Mouse (Mus musculus) hematopoietic multipotent progenitor cell, adult 10-12 weeks (in vitro differentiated cells): Measurements from ENCODE around the gene Olfr1183. TPM values are rescaled to one million over a fixed set of nuclear protein-coding genes. Genes with fewer than 3 reads are reported as not detected.

Experiments
- polyA plus RNA-seq: library from polyadenylated mRNA; stranded (reverse); fragments of >175 nt; gene quantifications from 2 replicates; pipeline ENCODE4 v1.2.3, GENCODE M21; 2012; ENCODE audit warnings: low replicate concordance

Olfr1183 gene
- not detected in 2 replicates for polyA plus RNA-seq

DNA sequence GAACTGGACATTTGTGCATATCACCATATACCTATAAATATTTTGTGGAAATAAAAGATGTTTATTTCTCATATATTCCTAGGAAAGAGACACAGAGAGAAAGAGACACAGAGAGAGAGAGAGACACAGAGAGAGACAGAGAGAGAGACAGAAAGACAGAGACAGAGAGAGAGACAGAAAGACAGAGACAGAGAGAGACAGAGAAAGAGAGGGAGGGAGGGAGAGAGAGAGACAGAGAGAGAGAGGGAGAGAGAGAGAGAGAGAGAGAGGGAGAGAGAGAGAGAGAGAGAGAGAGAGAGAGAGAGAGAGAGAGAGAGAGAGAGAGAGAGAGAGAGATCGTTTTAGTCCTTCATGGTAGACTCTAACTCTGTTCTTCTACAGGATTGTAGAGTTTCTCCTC is at the start of gene Olfr1183:
Gene Olfr1183, plus strand, starts transcription at position 301 of the 400 bp plus-strand sequence.

DNA sequence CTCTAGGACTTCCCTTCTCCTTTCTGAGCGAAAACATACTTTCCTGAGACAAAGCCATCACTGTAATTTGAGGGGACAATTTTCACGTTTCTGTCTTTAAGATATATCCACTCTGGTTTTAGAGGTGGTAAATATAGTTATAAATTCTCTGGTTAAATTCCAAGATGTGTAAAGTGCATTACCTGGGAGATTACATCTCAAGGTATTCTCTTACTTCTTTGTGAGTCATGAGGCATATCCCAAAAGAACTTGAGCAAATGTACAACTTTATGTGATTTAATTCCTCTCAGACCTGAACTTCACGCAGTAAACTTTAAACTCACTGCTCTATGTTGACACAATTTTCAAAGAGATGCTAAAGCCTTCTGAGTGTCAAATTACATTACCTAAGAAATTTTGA is 48.3 kb upstream of the Olfr1183 start, which contains the start of gene Olfr1179:
Gene Olfr1179, minus strand, starts transcription at position 101 of the 400 bp plus-strand sequence.

GRCm38 (mm10) chr2:88419051-88419450 is 35.6 kb upstream of the Olfr1183 start, which contains the start of gene Olfr1180:
Gene Olfr1180 (minus strand): TSS chr2:88419151.

GRCm38 (mm10) chr2:88426071-88426470 is 28.6 kb upstream of the Olfr1183 start, which contains the start of gene Olfr1181:
Gene Olfr1181 (minus strand): TSS chr2:88426171.

DNA sequence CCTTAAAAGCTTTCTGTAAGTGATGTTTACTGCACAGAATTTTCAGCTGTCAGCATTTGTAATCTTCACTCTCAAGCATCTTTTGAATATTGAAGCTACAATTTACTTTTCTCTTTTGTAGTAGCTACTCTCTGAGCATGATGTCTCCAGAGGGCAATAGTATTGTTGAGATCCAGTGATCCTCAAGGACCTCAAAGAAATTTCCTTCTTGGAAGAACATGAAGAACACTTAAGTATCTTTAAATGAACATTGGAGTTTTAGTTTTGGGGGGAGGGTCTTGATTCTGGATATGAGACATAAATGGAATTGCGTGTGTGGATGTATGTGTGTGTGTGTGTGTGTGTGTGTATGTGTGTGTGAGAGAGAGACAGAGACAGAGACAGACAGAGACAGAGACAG is 5.6 kb upstream of the Olfr1183 start, which contains the start of gene Gm13757:
Gene Gm13757, minus strand, starts transcription at position 101 of the 400 bp plus-strand sequence.

DNA sequence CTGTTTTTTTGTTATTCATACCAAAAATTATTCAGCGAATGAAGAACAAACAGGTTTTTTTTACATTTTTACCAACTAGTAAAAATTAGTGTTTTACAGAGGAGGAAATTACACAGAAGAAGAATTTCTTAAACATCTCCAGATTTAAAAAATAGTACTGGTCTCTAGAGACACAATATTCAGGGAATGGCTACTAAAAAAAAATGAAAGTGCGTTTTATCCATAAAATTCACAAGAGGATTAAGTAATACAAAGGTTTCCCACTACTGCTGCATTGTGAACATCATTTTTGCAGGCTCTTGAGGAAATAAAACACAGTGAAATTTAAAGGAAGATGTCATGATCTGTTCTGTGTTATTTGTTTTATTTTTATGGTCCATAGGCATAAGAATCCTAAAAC is 28.6 kb downstream of the Olfr1183 start, which contains the start of gene Olfr1184:
Gene Olfr1184, plus strand, starts transcription at position 301 of the 400 bp plus-strand sequence.

GRCm38 (mm10) chr2:88493020-88493419 is 38.4 kb downstream of the Olfr1183 start, which contains the start of gene Olfr1185-ps1:
Gene Olfr1185-ps1 (plus strand): TSS chr2:88493320.

GRCm38 (mm10) chr2:88518251-88518650 is 63.6 kb downstream of the Olfr1183 start, which contains the start of gene Olfr1186:
Gene Olfr1186 (plus strand): TSS chr2:88518551.

Other genes with a start within 250 kb of the Olfr1183 start
- not detected in 2 replicates for gene Olfr1170, start 226.5 kb upstream of the Olfr1183 start, polyA plus RNA-seq
- gene Olfr1173, start 175.0 kb upstream of the Olfr1183 start, polyA plus RNA-seq, result not detected in 2 replicates
- not detected in 2 replicates for gene Olfr1174-ps, start 139.7 kb upstream of the Olfr1183 start, polyA plus RNA-seq
- gene Olfr1175-ps, start 127.7 kb upstream of the Olfr1183 start, polyA plus RNA-seq, result not detected in 2 replicates
- gene Olfr1176, start 118.1 kb upstream of the Olfr1183 start, polyA plus RNA-seq, result not detected in 2 replicates
- gene Olfr1177-ps, start 108.4 kb upstream of the Olfr1183 start, polyA plus RNA-seq, result not detected in 2 replicates
- not detected in 2 replicates for gene Olfr1178, start 67.8 kb upstream of the Olfr1183 start, polyA plus RNA-seq
- gene Olfr1179, start 48.4 kb upstream of the Olfr1183 start, polyA plus RNA-seq, result not detected in 2 replicates
- gene Olfr1180, start 35.7 kb upstream of the Olfr1183 start, polyA plus RNA-seq, result not detected in 2 replicates
- gene Olfr1181, start 28.7 kb upstream of the Olfr1183 start, polyA plus RNA-seq, result not detected in 2 replicates
- gene Gm13757, start 5.7 kb upstream of the Olfr1183 start, polyA plus RNA-seq, result not detected in 2 replicates
- not detected in 2 replicates for gene Olfr1184, start 28.7 kb downstream of the Olfr1183 start, polyA plus RNA-seq
- not detected in 2 replicates for gene Olfr1185-ps1, start 38.5 kb downstream of the Olfr1183 start, polyA plus RNA-seq
- not detected in 2 replicates for gene Olfr1186, start 63.7 kb downstream of the Olfr1183 start, polyA plus RNA-seq
- gene Olfr1188, start 102.1 kb downstream of the Olfr1183 start, polyA plus RNA-seq, result not detected in 2 replicates
- not detected in 2 replicates for gene Olfr1189, start 131.6 kb downstream of the Olfr1183 start, polyA plus RNA-seq
- gene Olfr1191-ps1, start 185.7 kb downstream of the Olfr1183 start, polyA plus RNA-seq, result not detected in 2 replicates
- gene Olfr1192-ps1, start 193.6 kb downstream of the Olfr1183 start, polyA plus RNA-seq, result not detected in 2 replicates
- gene Olfr1193, start 220.8 kb downstream of the Olfr1183 start, polyA plus RNA-seq, result not detected in 2 replicates
- gene Olfr1195, start 234.3 kb downstream of the Olfr1183 start, polyA plus RNA-seq, result not detected in 2 replicates
- gene Olfr1196, start 249.7 kb downstream of the Olfr1183 start, polyA plus RNA-seq, result not detected in 2 replicates